Mouse (Mus musculus) bone marrow macrophage, adult 2 months (primary cell): ENCODE data around the gene Cdx2. TPM values are rescaled to one million over a fixed set of nuclear protein-coding genes. Genes with fewer than 3 reads are reported as not detected.

ENCODE experiments used
- H3K27ac ChIP-seq: 2 replicates; pipeline ENCODE4 v1.5.1; 2012; ENCODE audit warnings: low read depth, low read length; ENCODE audit not compliant: insufficient read depth
- H3K4me1 ChIP-seq: 2 replicates; pipeline ENCODE4 v1.6.1; 2012; ENCODE audit warnings: low read length; ENCODE audit not compliant: control insufficient read depth, insufficient read depth
- H3K4me3 ChIP-seq: 2 replicates; pipeline ENCODE4 v1.5.1; 2012; ENCODE audit warnings: mild to moderate bottlenecking, low read length, moderate library complexity; ENCODE audit not compliant: insufficient read depth
- CTCF ChIP-seq: IDR thresholded peaks from 2 replicates; pipeline ENCODE4 v1.5.1; 2012; ENCODE audit warnings: low read depth, mild to moderate bottlenecking, low read length, moderate library complexity
- POLR2A ChIP-seq: IDR thresholded peaks from 2 replicates; pipeline ENCODE4 v1.6.1; 2012; ENCODE audit warnings: mild to moderate bottlenecking, low read depth, low read length, borderline replicate concordance
- polyA plus RNA-seq: library from polyadenylated mRNA; stranded (reverse); fragments of >200 nt; gene quantifications from 2 replicates; pipeline ENCODE4 v1.2.4, GENCODE M21; 2012; ENCODE audit not compliant: missing spikeins, insufficient read depth, insufficient read length

The Cdx2 gene
- polyA plus RNA-seq, 1 experiment = not detected

DNA sequence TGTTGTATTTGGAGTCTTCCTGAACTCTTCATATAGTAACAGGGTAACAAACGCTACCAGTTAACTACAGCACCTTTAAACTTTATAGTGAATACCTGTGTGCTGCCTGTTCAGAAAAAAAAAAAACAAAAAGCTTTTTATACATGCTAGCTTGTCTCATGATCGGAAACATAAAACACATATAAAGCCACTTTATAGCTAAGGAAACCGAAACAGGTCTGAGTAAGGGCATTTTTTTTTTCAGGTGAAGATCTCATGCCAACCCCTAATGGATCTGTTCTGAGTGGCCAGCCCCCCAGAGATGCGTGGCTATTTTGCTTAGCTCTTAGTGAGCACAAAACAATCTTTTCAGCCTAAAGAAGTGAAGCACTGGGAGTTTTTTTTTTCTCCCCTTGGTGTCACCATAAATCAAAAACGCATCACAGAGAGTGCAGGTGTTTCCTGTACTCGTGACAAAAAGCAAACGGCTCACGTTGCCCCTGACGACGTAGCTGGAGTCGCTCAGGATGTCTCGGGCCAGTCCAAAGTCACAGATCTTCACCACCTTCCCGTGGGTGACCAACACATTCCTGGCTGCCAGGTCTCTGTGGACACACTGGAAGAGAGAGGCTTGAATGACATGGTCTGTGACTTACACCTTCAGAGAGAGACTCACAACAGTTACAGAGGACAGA lies 33.8 kb upstream of the Cdx2 start:
- TF ChIP-seq POLR2A = no peak
- TF ChIP-seq CTCF = no peak
- no peaks in the 10 kb centered on the region for H3K4me1 ChIP-seq
- no peak overlapping the region for H3K27ac ChIP-seq
- no peak overlapping the region for H3K4me3 ChIP-seq

GRCm38 (mm10) chr5:147339560-147339959 lies 32.5 kb upstream of the Cdx2 start:
- no peak overlapping the region for H3K4me3 ChIP-seq
- no peaks in the 10 kb centered on the region for H3K4me1 ChIP-seq
- no peak overlapping the region for H3K27ac ChIP-seq
- TF ChIP-seq CTCF (no peak), POLR2A (no peak)

GRCm38 (mm10) chr5:147338967-147339366 lies 31.9 kb upstream of the Cdx2 start:
- H3K4me3 ChIP-seq = no peak overlapping the region
- H3K4me1 ChIP-seq = no peaks in the 10 kb centered on the region
- TF ChIP-seq POLR2A (no peak), CTCF (no peak)
- H3K27ac ChIP-seq = no peak overlapping the region

DNA sequence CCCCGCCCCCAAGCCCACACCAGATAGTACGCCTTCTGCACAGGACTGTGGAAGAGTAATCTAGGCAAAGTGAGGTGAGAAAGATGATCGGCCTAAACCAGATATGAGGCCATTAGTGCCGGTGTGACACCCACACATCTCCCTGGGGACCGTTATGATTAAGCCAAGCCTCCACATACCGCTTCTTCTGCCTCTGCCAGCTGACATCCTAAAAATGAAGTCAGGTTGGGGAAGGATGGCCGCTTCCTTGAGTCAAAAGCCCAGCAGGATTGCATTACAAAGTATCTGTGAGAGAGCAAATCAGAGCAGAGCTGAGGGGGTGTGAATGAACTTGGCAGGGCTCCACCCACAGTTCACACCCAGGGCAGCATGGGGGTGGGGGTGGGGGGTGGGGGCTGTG lies 25.6 kb upstream of the Cdx2 start:
- H3K27ac ChIP-seq = no peak overlapping the region
- TF ChIP-seq CTCF = no peak
- TF ChIP-seq POLR2A = no peak
- H3K4me1 ChIP-seq = no peaks in the 10 kb centered on the region
- H3K4me3 ChIP-seq = no peak overlapping the region

DNA sequence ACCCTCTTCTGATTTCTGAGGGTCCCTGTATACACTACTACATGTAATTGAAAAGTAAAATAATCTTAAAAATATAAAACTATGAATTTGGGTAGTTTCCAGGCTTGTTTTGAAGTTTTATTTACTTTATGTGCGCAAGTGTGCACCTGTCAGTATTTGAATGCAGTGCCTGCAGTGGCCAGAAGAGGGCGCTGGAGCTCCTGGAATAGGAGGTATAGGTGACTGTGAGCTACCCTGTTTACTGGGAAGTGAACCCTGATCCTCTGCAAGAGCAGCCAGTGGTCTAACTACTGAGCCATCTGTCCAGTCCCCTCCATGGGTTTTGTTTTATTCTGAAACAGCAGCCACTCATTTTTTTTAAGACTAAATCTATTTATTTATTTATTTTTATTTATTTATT lies 24.5 kb upstream of the Cdx2 start:
- Histone ChIP-seq H3K4me1 (no peaks in the 10 kb centered on the region), H3K27ac (no peak overlapping the region)
- TF ChIP-seq POLR2A = no peak
- TF ChIP-seq CTCF = peak; percentile 93

DNA sequence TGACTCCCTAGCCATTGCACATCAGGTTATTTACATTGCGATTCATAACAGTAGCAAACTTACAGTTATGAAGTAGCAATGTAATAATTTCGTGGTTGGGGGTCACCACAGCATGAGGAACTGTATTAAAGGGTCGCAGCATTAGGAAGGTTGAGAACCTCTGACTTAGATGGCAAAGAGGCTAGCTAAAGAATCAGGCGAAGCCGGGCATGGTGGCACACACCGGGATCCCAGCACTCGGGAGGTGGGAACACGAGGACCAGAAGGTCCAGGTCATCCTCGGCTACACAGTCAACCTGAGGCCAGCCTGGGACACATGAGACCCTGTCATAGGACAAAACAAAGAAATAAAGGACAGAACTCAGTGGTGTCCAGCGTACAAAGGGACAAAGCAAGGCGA lies 22.9 kb upstream of the Cdx2 start:
- Histone ChIP-seq H3K4me3 (no peak overlapping the region), H3K27ac (no peak overlapping the region), H3K4me1 (no peaks in the 10 kb centered on the region)
- no peak for TF ChIP-seq CTCF
- TF ChIP-seq POLR2A = no peak

More for the DNA sequence above, 24.5 kb upstream of the Cdx2 start:
- H3K4me3 ChIP-seq = no peak overlapping the region

- Histone ChIP-seq H3K27ac (no peak overlapping the region), H3K4me3 (no peak overlapping the region), H3K4me1 (no peaks in the 10 kb centered on the region)
- TF ChIP-seq CTCF (no peak), POLR2A (no peak)
Measured at GRCm38 (mm10) chr5:147327636-147328035, 20.6 kb upstream of the Cdx2 start.

DNA sequence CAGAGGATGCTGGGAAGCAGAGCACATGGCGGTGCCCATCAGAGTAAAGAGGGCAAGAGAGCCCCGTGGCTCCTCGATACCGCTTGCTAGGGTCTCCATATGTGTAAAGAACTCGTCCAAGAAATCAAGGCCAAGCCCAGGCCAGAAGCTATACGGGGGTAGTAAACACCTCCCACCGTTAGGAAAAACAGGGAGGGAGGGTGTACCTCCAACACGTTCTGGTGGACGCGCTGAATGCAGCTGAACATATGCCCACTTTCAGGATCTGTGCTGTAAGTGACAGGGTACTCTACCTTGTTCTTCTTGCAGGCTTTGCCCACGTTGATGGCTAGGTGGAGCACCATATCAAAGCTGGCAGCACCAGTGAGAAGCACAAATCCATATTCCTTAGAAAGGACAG lies 18.9 kb upstream of the Cdx2 start:
- H3K4me3 ChIP-seq = no peak overlapping the region
- TF ChIP-seq POLR2A = no peak
- no peak for TF ChIP-seq CTCF

GRCm38 (mm10) chr5:147323237-147323917 lies 16.3 kb upstream of the Cdx2 start:
- no peaks in the 10 kb centered on the region for H3K4me1 ChIP-seq
- H3K27ac ChIP-seq = no peak overlapping the region
- TF ChIP-seq CTCF (peak; percentile 82), POLR2A (no peak)
- no peak overlapping the region for H3K4me3 ChIP-seq

More for the DNA sequence above, 18.9 kb upstream of the Cdx2 start:
- Histone ChIP-seq H3K27ac (no peak overlapping the region), H3K4me1 (no peaks in the 10 kb centered on the region)

GRCm38 (mm10) chr5:147322183-147322582 lies 15.1 kb upstream of the Cdx2 start, which contains the start of gene Urad:
TSS of gene Urad (minus strand) at chr5:147322440.
- Histone ChIP-seq H3K4me1 (no peaks in the 10 kb centered on the region), H3K4me3 (no peak within 1 kb of the TSS), H3K27ac (no peak within 1 kb of the TSS)
- TF ChIP-seq CTCF (no peak), POLR2A (no peak)
